Mouse (Mus musculus) MEL (cell line): ENCODE results near the gene Arl14. TPM values are rescaled to one million over a fixed set of nuclear protein-coding genes. Genes with fewer than 3 reads are reported as not detected.

Experiments used
- DNase-seq: peaks from one replicate; pipeline ENCODE4 v3.0.0; 2011; ENCODE audit warnings: low read depth, low spot score
- H3K27ac ChIP-seq: 2 replicates; pipeline ENCODE4 v1.5.1; 2012; ENCODE audit warnings: low read depth, mild to moderate bottlenecking, control low read depth, low read length, moderate library complexity; ENCODE audit not compliant: control insufficient read depth
- H3K27me3 ChIP-seq, 2 experiments: fragments of 150-350 bp in 1 of 2; sonication (generic) in 1 of 2; 2 replicates each; pipeline ENCODE4 v1.6.1; 2012; ENCODE audit warnings: low read length in 2 of 2, mild to moderate bottlenecking in 2 of 2, improper control_type of control experiment in 1 of 2, moderate library complexity in 1 of 2; ENCODE audit not compliant: insufficient read depth in 2 of 2, control insufficient read depth in 1 of 2
- H3K36me3 ChIP-seq, 2 experiments: 2 replicates each; pipeline ENCODE4 v1.6.1; 2012 to 2014; ENCODE audit warnings: low read length in 2 of 2, improper control_type of control experiment in 1 of 2, inconsistent platforms in 1 of 2, mild to moderate bottlenecking in 1 of 2; ENCODE audit not compliant: insufficient read depth in 2 of 2, control insufficient read depth in 1 of 2
- H3K4me1 ChIP-seq, 2 experiments: fragments of 150-350 bp in 1 of 2; sonication (generic) in 1 of 2; 2 replicates each; pipeline ENCODE4 v1.6.1; 2012; ENCODE audit warnings: low read length in 2 of 2, improper control_type of control experiment in 1 of 2, mild to moderate bottlenecking in 1 of 2; ENCODE audit not compliant: insufficient read depth in 2 of 2, control insufficient read depth in 1 of 2
- H3K4me3 ChIP-seq, 2 experiments: fragments of 150-350 bp in 1 of 2; sonication (generic) in 1 of 2; 2 replicates each; pipeline ENCODE4 v1.5.1; 2012; ENCODE audit warnings: low read depth in 2 of 2, low read length in 2 of 2, mild to moderate bottlenecking in 2 of 2, moderate library complexity in 2 of 2, control low read depth in 1 of 2, improper control_type of control experiment in 1 of 2; ENCODE audit not compliant: control insufficient read depth in 1 of 2, insufficient read depth in 1 of 2
- H3K79me2 ChIP-seq: 2 replicates; pipeline ENCODE4 v1.6.1; 2012; ENCODE audit warnings: mild to moderate bottlenecking, low read length, moderate library complexity; ENCODE audit not compliant: control insufficient read depth, poor library complexity, insufficient read depth
- H3K9ac ChIP-seq: 2 replicates; pipeline ENCODE4 v1.6.1; 2012; ENCODE audit warnings: low read depth, mild to moderate bottlenecking, control low read depth, low read length, moderate library complexity; ENCODE audit not compliant: control insufficient read depth, poor library complexity, severe bottlenecking
- H3K9me3 ChIP-seq: fragments of 150-350 bp; sonication (generic); replicated peaks from 2 replicates; pipeline ENCODE4 v1.6.1; 2012; ENCODE audit warnings: mild to moderate bottlenecking, low read length, improper control_type of control experiment, moderate library complexity; ENCODE audit not compliant: insufficient read depth
- BHLHE40 ChIP-seq: IDR thresholded peaks from 2 replicates; pipeline ENCODE4 v1.6.1; 2012; ENCODE audit warnings: low read depth, mild to moderate bottlenecking, inconsistent platforms, low read length, improper control_type of control experiment, borderline replicate concordance
- ELF1 ChIP-seq: IDR thresholded peaks from 2 replicates; pipeline ENCODE4 v1.6.1; 2014; ENCODE audit warnings: low read depth, mild to moderate bottlenecking, inconsistent platforms, low read length, improper control_type of control experiment, moderate library complexity
- ETS1 ChIP-seq: IDR thresholded peaks from 2 replicates; pipeline ENCODE4 v1.6.1; 2012; ENCODE audit warnings: low read depth, mild to moderate bottlenecking, inconsistent platforms, low read length, improper control_type of control experiment, moderate library complexity
- JUND ChIP-seq: IDR thresholded peaks from 2 replicates; pipeline ENCODE4 v1.6.1; 2011; ENCODE audit warnings: low read depth, mild to moderate bottlenecking, improper control_type of control experiment, low read length
- MAFK ChIP-seq: IDR thresholded peaks from 2 replicates; pipeline ENCODE4 v1.6.1; 2011; ENCODE audit warnings: low read depth, mild to moderate bottlenecking, low read length, improper control_type of control experiment, borderline replicate concordance
- MAX ChIP-seq: IDR thresholded peaks from 2 replicates; pipeline ENCODE4 v1.6.1; 2011; ENCODE audit warnings: low read length, improper control_type of control experiment
- MEF2A ChIP-seq: IDR thresholded peaks from 2 replicates; pipeline ENCODE4 v1.6.1; 2014; ENCODE audit warnings: low read depth, mild to moderate bottlenecking, inconsistent platforms, low read length, improper control_type of control experiment; ENCODE audit not compliant: poor library complexity, insufficient replicate concordance, severe bottlenecking; ENCODE audit errors: extremely low read depth
- MYB ChIP-seq: IDR thresholded peaks from 2 replicates; pipeline ENCODE4 v1.6.1; 2011; ENCODE audit warnings: mild to moderate bottlenecking, low read depth, low read length, improper control_type of control experiment
- MYC ChIP-seq: IDR thresholded peaks from 2 replicates; pipeline ENCODE4 v1.6.1; 2011; ENCODE audit warnings: low read depth, mild to moderate bottlenecking, low read length, improper control_type of control experiment, moderate library complexity
- RAD21 ChIP-seq: IDR thresholded peaks from 2 replicates; pipeline ENCODE4 v1.6.1; 2011; ENCODE audit warnings: mild to moderate bottlenecking, low read depth, low read length, improper control_type of control experiment
- SIN3A ChIP-seq: IDR thresholded peaks from 2 replicates; pipeline ENCODE4 v1.6.1; 2012; ENCODE audit warnings: low read length, improper control_type of control experiment, inconsistent platforms
- TBP ChIP-seq: IDR thresholded peaks from 2 replicates; pipeline ENCODE4 v1.8.0; 2011; ENCODE audit warnings: low read depth, low read length, improper control_type of control experiment
- TCF12 ChIP-seq: IDR thresholded peaks from 2 replicates; pipeline ENCODE4 v1.6.1; 2014; ENCODE audit warnings: low read depth, mild to moderate bottlenecking, inconsistent platforms, low read length, improper control_type of control experiment, moderate library complexity
- USF2 ChIP-seq, 2 experiments: IDR thresholded peaks; 2 replicates each; pipeline ENCODE4 v1.6.1; 2011 to 2012; ENCODE audit warnings: improper control_type of control experiment in 2 of 2, low read length in 2 of 2, borderline replicate concordance in 1 of 2, inconsistent platforms in 1 of 2, low read depth in 1 of 2, mild to moderate bottlenecking in 1 of 2; ENCODE audit not compliant: insufficient read depth in 1 of 2
- ZKSCAN1 ChIP-seq: IDR thresholded peaks from 2 replicates; pipeline ENCODE4 v1.6.1; 2012; ENCODE audit warnings: low read depth, mild to moderate bottlenecking, inconsistent platforms, low read length, improper control_type of control experiment, moderate library complexity
- ZNF384 ChIP-seq: IDR thresholded peaks from 2 replicates; pipeline ENCODE4 v1.6.1; 2012; ENCODE audit warnings: low read depth, mild to moderate bottlenecking, inconsistent platforms, low read length, improper control_type of control experiment
- polyA plus RNA-seq, 2 experiments: library from polyadenylated mRNA; stranded (reverse) in 1 of 2; unstranded in 1 of 2; fragments of >175 nt in 1 of 2; fragments of >200 nt in 1 of 2; gene quantifications; 2 replicates each; pipeline versions ENCODE4 v1.2.1 to v1.2.4; 2012; ENCODE audit warnings: low replicate concordance in 2 of 2, low read depth in 1 of 2; ENCODE audit not compliant: insufficient read length in 2 of 2, insufficient read depth in 1 of 2, missing spikeins in 1 of 2
- total RNA-seq: library from RNA; depleted of rRNA; stranded (reverse); fragments of 300-350 nt; gene quantifications from 2 replicates; pipeline ENCODE4 v1.2.3, GENCODE M21; 2012

Arl14 gene
- total and polyA plus RNA-seq, 3 experiments, result not detected

DNA sequence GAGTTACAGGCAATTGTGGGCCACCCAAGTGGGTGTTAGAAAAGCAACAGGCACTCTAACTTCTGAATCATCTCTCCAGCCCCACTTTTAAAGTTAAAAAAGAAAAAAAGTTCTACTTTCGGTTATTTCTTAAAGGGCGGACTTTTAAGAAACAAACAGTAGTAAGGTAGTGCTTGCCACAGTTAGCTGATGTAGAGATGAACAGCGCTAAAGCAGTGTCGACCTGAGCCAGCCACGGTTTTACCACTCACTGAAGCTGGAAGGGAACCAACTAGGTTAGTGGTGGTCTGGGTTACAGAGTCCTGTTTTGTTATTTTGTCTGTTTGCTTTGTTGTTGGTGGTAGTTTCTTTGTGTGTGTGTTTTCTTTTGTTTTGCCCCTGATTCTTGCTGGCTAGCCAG, 8.8 kb upstream of the Arl14 start:
- no peaks in the 10 kb centered on the region for H3K9me3 ChIP-seq
- TF ChIP-seq MEF2A (no peak), RAD21 (no peak), ZNF384 (no peak), USF2 (IDR thresholded peaks at IDR 0.05; ENCODE audit: borderline replicate concordance in 1 of 2, insufficient read depth in 1 of 2, low read depth in 1 of 2, low read length in 2 of 2) (no peak), MAX (no peak), TBP (no peak), MYB (no peak), ELF1 (no peak), BHLHE40 (no peak), SIN3A (no peak)
- TF ChIP-seq, all 39 proteins: peak for 0
- Histone ChIP-seq H3K79me2 (no peaks in the 10 kb centered on the region), H3K4me1 (no peaks in the 10 kb centered on the region), H3K9ac (no peak overlapping the region), H3K4me3 (no peak overlapping the region), H3K27me3 (no peaks in the 10 kb centered on the region; a peak in 1 of 4 replicates), H3K36me3 (no peaks in the 10 kb centered on the region), H3K27ac (no peak overlapping the region)
- no peak for DNase-seq

DNA sequence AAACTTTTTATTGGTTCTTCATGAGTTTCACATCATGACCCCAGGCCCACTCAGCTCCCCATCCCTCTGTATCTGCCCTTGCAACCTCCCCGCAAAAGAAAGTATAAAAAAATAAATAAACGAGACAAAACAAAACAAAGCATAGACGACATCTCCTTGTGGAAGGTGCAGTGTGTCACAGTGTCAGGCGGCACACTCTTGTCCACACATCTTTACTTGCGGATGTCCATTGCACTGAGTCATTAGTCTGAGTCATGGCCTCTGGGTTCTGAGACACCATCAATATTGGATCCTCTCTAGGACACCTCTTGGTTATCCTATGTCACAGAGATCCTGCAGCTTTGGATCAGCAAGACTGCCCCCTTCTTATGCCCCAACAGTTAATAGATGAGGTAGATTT, 7.7 kb upstream of the Arl14 start:
- no peak for TF ChIP-seq MYC
- TF ChIP-seq JUND, result no peak
- no peak for TF ChIP-seq ETS1
- no peak for TF ChIP-seq SIN3A
- TF ChIP-seq TCF12, result no peak
- no peak for TF ChIP-seq ZNF384
- TF ChIP-seq RAD21, result no peak
- no peak for TF ChIP-seq MAFK
- TF ChIP-seq ZKSCAN1, result no peak
- no peak overlapping the region for H3K4me3 ChIP-seq
- DNase-seq, result no peak
- no peak overlapping the region for H3K27ac ChIP-seq
- no peaks in the 10 kb centered on the region for H3K79me2 ChIP-seq
- no peaks in the 10 kb centered on the region; a peak in 1 of 4 replicates for H3K27me3 ChIP-seq
- H3K9me3 ChIP-seq, result no peaks in the 10 kb centered on the region
- no peak overlapping the region for H3K9ac ChIP-seq
- H3K36me3 ChIP-seq, result no peaks in the 10 kb centered on the region
- no peaks in the 10 kb centered on the region for H3K4me1 ChIP-seq
